Mouse (Mus musculus) gastrocnemius, postnatal 14 days (tissue): Measurements from ENCODE around the gene Peg10. TPM values are rescaled to one million over a fixed set of nuclear protein-coding genes. Genes with fewer than 3 reads are reported as not detected.
"Not testable (repeated sequence)": the region's sequence is repeated elsewhere in the genome, so short reads cannot be mapped to it uniquely, and the experiment has no call there.

Source experiments
- DNase-seq: peaks from one replicate; pipeline ENCODE4 v3.0.0; 2021; ENCODE audit warnings: mixed read lengths
- intact Hi-C: fragments of 180-260 bp; cut with DNase I; formaldehyde crosslinking; loops from one replicate; pipeline ENCODE4 v1.15.1; 2025; ENCODE audit warnings: low total_unique reads
- total RNA-seq, 2 experiments: library from RNA; stranded (reverse); gene quantifications; 2 replicates each; pipeline ENCODE4 v1.2.3; 2021

Peg10 gene
- total RNA-seq, 2 experiments from 2014 or later = 8.6 to 12.3 TPM

- no peak for DNase-seq
- intact Hi-C loops = no loop called here
Measured at GRCm38 (mm10) chr6:4747677-4748505, 785 bp downstream of the Peg10 start.

GRCm38 (mm10) chr6:4748506-4748961, 1.4 kb downstream of the Peg10 start:
- intact Hi-C loops = no loop called here

GRCm38 (mm10) chr6:4749091-4749490, 2.0 kb downstream of the Peg10 start:
- intact Hi-C loops = no loop called here
- peak; percentile 96 for DNase-seq

More at GRCm38 (mm10) chr6:4748506-4748961, 1.4 kb downstream of the Peg10 start:
- DNase-seq = no peak

- intact Hi-C loops = no loop called here
- no peak for DNase-seq
Measured at GRCm38 (mm10) chr6:4751355-4751754, 4.2 kb downstream of the Peg10 start.

- DNase-seq = no peak
- intact Hi-C loops = no loop called here
Measured at GRCm38 (mm10) chr6:4754286-4754685, 7.2 kb downstream of the Peg10 start.

GRCm38 (mm10) chr6:4754886-4755285, 7.8 kb downstream of the Peg10 start:
- intact Hi-C loops = no loop called here
- no peak for DNase-seq

- DNase-seq, intact Hi-C loops: not testable (repeated sequence)
Measured at GRCm38 (mm10) chr6:4761415-4762142, 14.5 kb downstream of the Peg10 start.

- no peak for DNase-seq
- intact Hi-C loops = no loop called here
Measured at GRCm38 (mm10) chr6:4762252-4762651, 15.1 kb downstream of the Peg10 start.

GRCm38 (mm10) chr6:4796281-4796680, 49.2 kb downstream of the Peg10 start:
- intact Hi-C loops = no loop called here
- DNase-seq = no peak

- intact Hi-C loops = not testable (repeated sequence)
Measured at GRCm38 (mm10) chr6:4797317-4797716, 50.2 kb downstream of the Peg10 start.

GRCm38 (mm10) chr6:4798382-4798781, 51.3 kb downstream of the Peg10 start:
- intact Hi-C loops = no loop called here

More at GRCm38 (mm10) chr6:4797317-4797716, 50.2 kb downstream of the Peg10 start:
- DNase-seq = not testable (repeated sequence)

GRCm38 (mm10) chr6:4799359-4799758, 52.3 kb downstream of the Peg10 start:
- intact Hi-C loops = no loop called here
- DNase-seq = no peak

More at GRCm38 (mm10) chr6:4798382-4798781, 51.3 kb downstream of the Peg10 start:
- no peak for DNase-seq

GRCm38 (mm10) chr6:4806981-4807380, 59.9 kb downstream of the Peg10 start:
- intact Hi-C loops = no loop called here
- DNase-seq = no peak

Other genes starting within 250 kb of the Peg10 start
- 1,000 to 10,000 TPM; 2,080 to 2,296 TPM for gene Col1a2, start 242.5 kb upstream of the Peg10 start, total RNA-seq
- 10 to 100 TPM; 18.3 to 18.4 TPM for gene Casd1, start 146.5 kb upstream of the Peg10 start, total RNA-seq
- 10 to 100 TPM; 22.3 to 26.4 TPM for gene Sgce, start 99 bp upstream of the Peg10 start, total RNA-seq
- 1 to 10 TPM; 7.5 to 9.9 TPM for gene Ppp1r9a, start 155.6 kb downstream of the Peg10 start, total RNA-seq